Mouse (Mus musculus): ENCODE measurements around the gene Uroc1. TPM values are rescaled to one million over a fixed set of nuclear protein-coding genes. Genes with fewer than 3 reads are reported as not detected.

The Uroc1 gene
- total RNA-seq, 2 experiments from 2014 or later: 0.12 TPM; not detected in 1

Other genes starting within 250 kb of the Uroc1 start
- gene Vmn1r50, start 231.9 kb upstream of the Uroc1 start, total RNA-seq (2021): not detected
- gene Vmn1r51, start 210.7 kb upstream of the Uroc1 start, total RNA-seq (2021): not detected
- not detected for gene Vmn1r52, start 158.5 kb upstream of the Uroc1 start, total RNA-seq (2021)
- not detected for gene V1ra8, start 130.5 kb upstream of the Uroc1 start, total RNA-seq (2021)
- gene Vmn1r53, start 108.8 kb upstream of the Uroc1 start, total RNA-seq (2021): not detected
- not detected for gene Vmn1r54, start 87.0 kb upstream of the Uroc1 start, total RNA-seq (2021)
- gene BC048671, start 32.1 kb upstream of the Uroc1 start, total RNA-seq (2021): not detected
- gene Chst13, start 8.1 kb upstream of the Uroc1 start, total RNA-seq (2021): not detected
- gene Zxdc, start 36.2 kb downstream of the Uroc1 start, total RNA-seq (2021): 10 to 100 TPM; 13.7 to 13.9 TPM
- under 1 TPM in 1 of 2 experiments, not detected in 1; 0.12 TPM for gene Cfap100, start 95.5 kb downstream of the Uroc1 start, total RNA-seq (2021)
- gene Klf15, start 129.3 kb downstream of the Uroc1 start, total RNA-seq (2021): 10 to 100 TPM; 33.8 to 73.0 TPM
- gene Aldh1l1, start 153.1 kb downstream of the Uroc1 start, total RNA-seq (2021): 1 to 10 TPM; 3.5 to 4.2 TPM

Measured in gastrocnemius, adult 18-20 months (tissue).